Mouse (Mus musculus) stomach, postnatal 0 days (tissue): ENCODE data around the gene Lrp1.

ENCODE experiments used
- CTCF ChIP-seq: IDR thresholded peaks from 2 replicates; pipeline ENCODE4 v1.5.1; 2016; ENCODE audit warnings: antibody characterized with exemption, low read depth, mild to moderate bottlenecking, moderate library complexity
- EP300 ChIP-seq: optimal IDR thresholded peaks from 2 replicates; pipeline ENCODE3; 2016; ENCODE audit warnings: antibody characterized with exemption

DNA sequence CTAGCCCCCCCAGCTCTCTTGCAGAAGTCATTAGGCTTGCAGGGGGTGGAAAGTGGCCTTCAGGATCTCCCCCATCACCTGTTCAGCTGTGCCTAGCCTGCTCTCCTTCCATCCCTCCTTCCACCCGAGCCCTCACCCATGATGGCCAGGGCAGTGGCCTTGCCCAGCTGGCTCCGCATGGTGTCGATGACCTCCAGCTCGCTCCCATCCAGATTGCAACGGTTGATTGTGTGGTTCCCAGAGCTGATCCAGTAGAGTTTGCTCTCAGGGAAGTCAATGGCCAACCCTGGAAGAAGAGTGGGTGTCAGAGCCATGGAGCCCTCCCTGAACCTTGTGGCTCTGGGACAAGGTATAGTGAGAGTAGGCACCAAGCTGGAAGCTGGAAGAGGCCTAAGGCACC is 48.7 kb downstream of the Lrp1 start:
- TF ChIP-seq CTCF (no peak), EP300 (no peak)
